Mouse (Mus musculus): Measurements from ENCODE around the gene Rapgef2.
"Not testable (repeated sequence)": the region's sequence is repeated elsewhere in the genome, so short reads cannot be mapped to it uniquely, and the experiment has no call there.

Rapgef2 gene

DNA sequence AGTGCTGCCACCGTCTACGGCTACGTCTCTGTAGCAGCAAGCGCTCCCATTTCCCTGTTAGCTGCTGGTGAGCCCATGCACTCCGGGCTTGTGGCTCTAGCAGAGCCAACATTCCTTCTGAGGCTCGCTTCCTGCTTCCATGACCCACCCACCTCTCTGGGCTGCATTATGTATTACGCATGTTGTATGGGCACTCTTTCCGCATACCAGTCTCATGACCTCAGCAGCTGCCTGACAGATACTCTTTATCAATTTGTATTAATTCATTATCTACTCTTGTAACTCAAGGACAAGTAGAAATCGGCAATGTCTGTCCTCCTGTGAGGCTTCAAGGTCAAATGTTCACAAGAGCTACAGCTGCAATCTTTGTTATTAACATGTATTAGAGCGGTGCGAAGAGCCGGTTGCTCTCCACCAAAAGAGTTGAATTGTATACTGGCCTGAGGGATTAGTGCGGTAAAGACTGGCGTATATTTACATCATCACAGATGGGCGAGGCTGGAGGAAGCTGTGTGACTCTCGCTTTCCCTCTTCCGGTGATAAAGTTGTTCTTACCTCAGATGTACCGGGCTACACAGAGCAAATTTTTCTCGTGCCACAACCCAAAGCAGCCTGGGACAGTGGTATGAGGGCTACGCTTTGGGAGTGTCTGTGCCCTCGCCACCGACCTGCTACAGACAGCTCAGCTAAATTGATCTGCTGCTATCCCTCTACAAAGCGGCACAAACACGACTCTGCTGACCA, 104.9 kb downstream of the Rapgef2 start:
- H3K36me3 ChIP-seq (ENCODE audit: insufficient read depth, low read length): no peaks in the 10 kb centered on the region
- no peaks in the 10 kb centered on the region for H3K27me3 ChIP-seq (ENCODE audit: insufficient read depth, low read length)
- no peaks in the 10 kb centered on the region for H3K9me3 ChIP-seq (ENCODE audit: low read length)
- H3K4me3 ChIP-seq (replicated peaks; ENCODE audit: low read length): no peak overlapping the region
- no peak for TF ChIP-seq CTCF (conservative IDR thresholded peaks at IDR 0.05; ENCODE audit: low read length)
- no peak for TF ChIP-seq POU5F1 (IDR thresholded peaks at IDR 0.05; ENCODE audit: borderline replicate concordance, low read length)
- TF ChIP-seq NANOG (IDR thresholded peaks at IDR 0.05; ENCODE audit: borderline replicate concordance, low read length): no peak
- peaks cover 14% of the 10 kb centered on the region for H3K4me1 ChIP-seq (replicated peaks; ENCODE audit: low read depth, low read length)

DNA sequence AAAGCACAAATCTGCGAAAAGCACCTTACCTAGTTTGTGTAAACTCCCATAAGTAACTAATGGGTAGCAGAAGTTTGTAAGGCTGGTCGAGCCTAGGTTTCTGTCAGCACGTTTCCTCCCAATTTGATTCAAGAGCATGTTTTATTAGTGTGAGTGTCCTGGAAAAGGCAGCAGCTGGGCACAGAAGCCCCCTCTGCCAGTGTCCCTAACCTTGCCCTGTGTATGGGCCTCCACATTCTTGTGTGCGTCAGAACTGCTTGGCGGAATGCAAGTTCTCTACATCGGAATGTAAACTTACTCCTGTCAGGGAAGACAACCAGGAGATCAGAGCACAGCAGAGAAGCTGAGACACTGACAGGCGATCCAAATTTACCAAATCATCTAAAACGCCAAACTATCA, 106.2 kb downstream of the Rapgef2 start:
- no peaks in the 10 kb centered on the region for H3K36me3 ChIP-seq (ENCODE audit: insufficient read depth, low read length)
- no peak overlapping the region for H3K4me3 ChIP-seq (replicated peaks; ENCODE audit: low read length)
- no peaks in the 10 kb centered on the region for H3K9me3 ChIP-seq (ENCODE audit: low read length)
- no peaks in the 10 kb centered on the region for H3K27me3 ChIP-seq (ENCODE audit: insufficient read depth, low read length)
- peaks cover 14% of the 10 kb centered on the region for H3K4me1 ChIP-seq (replicated peaks; ENCODE audit: low read depth, low read length)
- TF ChIP-seq POU5F1 (IDR thresholded peaks at IDR 0.05; ENCODE audit: borderline replicate concordance, low read length) (no peak), NANOG (IDR thresholded peaks at IDR 0.05; ENCODE audit: borderline replicate concordance, low read length) (no peak), CTCF (conservative IDR thresholded peaks at IDR 0.05; ENCODE audit: low read length) (no peak)

DNA sequence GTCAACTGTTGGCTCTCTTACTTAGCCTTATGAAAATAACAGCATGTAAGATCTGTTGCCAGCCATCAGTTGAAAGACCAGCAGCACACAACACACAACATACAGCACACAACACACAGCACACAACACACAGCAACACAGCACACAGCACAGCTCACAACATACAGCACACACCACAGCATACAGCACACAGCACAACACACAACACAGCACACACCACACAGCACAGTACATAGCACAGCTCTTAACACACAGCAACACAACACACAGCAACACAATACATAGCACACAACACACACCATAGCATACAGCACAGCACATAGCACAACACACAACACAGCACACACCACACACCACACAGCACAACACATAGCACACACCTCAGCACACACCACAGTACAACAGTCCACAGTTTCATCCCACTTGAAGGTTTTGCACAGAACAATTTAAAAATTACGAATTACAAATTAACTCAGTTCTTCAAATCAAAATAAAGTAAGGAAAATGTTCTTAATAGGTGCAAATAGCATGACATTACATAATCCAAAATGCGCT, 106.7 kb downstream of the Rapgef2 start:
- Histone ChIP-seq H3K9me3 (ENCODE audit: low read length) (no peaks in the 10 kb centered on the region), H3K4me1 (replicated peaks; ENCODE audit: low read depth, low read length) (peaks cover 14% of the 10 kb centered on the region), H3K27me3 (ENCODE audit: insufficient read depth, low read length) (no peaks in the 10 kb centered on the region), H3K36me3 (ENCODE audit: insufficient read depth, low read length) (no peaks in the 10 kb centered on the region), H3K4me3 (replicated peaks; ENCODE audit: low read length) (no peak overlapping the region)
- no peak for TF ChIP-seq NANOG (IDR thresholded peaks at IDR 0.05; ENCODE audit: borderline replicate concordance, low read length)
- no peak for TF ChIP-seq CTCF (conservative IDR thresholded peaks at IDR 0.05; ENCODE audit: low read length)
- no peak for TF ChIP-seq POU5F1 (IDR thresholded peaks at IDR 0.05; ENCODE audit: borderline replicate concordance, low read length)

DNA sequence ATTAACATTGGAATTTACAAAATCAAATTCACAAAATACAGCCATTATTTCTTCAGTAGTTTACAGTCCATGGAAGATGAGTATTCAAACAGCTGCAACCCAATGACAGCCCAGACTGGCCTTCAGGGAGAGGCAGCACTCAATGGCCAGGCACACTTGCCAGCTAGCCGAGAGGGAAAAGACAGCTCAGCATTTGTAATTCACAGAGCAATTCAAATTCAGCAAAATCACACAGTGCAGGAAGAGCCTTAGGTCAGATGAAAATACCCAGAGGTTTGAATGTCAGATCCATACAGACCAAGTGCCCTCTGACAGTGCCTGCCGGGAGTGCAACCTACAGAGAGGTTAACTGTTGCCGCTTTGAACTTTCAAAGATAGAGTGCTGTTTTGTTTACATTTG, 107.6 kb downstream of the Rapgef2 start:
- TF ChIP-seq CTCF (conservative IDR thresholded peaks at IDR 0.05; ENCODE audit: low read length) (no peak), NANOG (IDR thresholded peaks at IDR 0.05; ENCODE audit: borderline replicate concordance, low read length) (no peak), POU5F1 (IDR thresholded peaks at IDR 0.05; ENCODE audit: borderline replicate concordance, low read length) (no peak)
- Histone ChIP-seq H3K27me3 (ENCODE audit: insufficient read depth, low read length) (no peaks in the 10 kb centered on the region), H3K4me1 (replicated peaks; ENCODE audit: low read depth, low read length) (peaks cover 14% of the 10 kb centered on the region), H3K9me3 (ENCODE audit: low read length) (no peaks in the 10 kb centered on the region), H3K4me3 (replicated peaks; ENCODE audit: low read length) (no peak overlapping the region), H3K36me3 (ENCODE audit: insufficient read depth, low read length) (no peaks in the 10 kb centered on the region)

DNA sequence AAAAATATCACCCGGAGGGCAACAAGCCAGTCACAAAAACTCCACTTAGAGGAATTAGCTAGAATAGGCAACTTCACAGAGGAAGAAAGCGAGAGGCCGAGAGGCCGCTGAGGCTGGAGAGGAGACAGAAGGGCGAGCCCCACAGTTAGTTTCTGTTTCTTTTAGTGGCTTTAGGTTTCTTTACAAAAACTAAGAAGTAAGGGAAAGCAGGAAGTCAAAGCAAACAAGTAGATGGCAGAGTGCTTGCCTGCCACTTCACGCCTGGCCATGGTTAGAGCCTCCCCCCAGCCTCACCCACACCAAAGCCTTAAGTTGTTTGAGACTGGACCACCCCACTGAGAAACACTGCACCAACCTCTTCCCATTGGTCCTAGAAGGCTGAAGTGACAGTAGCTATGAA, 108.2 kb downstream of the Rapgef2 start:
- no peak for TF ChIP-seq POU5F1 (IDR thresholded peaks at IDR 0.05; ENCODE audit: borderline replicate concordance, low read length)
- TF ChIP-seq CTCF (conservative IDR thresholded peaks at IDR 0.05; ENCODE audit: low read length): no peak
- no peak for TF ChIP-seq NANOG (IDR thresholded peaks at IDR 0.05; ENCODE audit: borderline replicate concordance, low read length)
- no peaks in the 10 kb centered on the region for H3K27me3 ChIP-seq (ENCODE audit: insufficient read depth, low read length)
- H3K9me3 ChIP-seq (ENCODE audit: low read length): no peaks in the 10 kb centered on the region
- H3K4me3 ChIP-seq (replicated peaks; ENCODE audit: low read length): no peak overlapping the region
- H3K36me3 ChIP-seq (ENCODE audit: insufficient read depth, low read length): no peaks in the 10 kb centered on the region
- H3K4me1 ChIP-seq (replicated peaks; ENCODE audit: low read depth, low read length): peaks cover 14% of the 10 kb centered on the region

DNA sequence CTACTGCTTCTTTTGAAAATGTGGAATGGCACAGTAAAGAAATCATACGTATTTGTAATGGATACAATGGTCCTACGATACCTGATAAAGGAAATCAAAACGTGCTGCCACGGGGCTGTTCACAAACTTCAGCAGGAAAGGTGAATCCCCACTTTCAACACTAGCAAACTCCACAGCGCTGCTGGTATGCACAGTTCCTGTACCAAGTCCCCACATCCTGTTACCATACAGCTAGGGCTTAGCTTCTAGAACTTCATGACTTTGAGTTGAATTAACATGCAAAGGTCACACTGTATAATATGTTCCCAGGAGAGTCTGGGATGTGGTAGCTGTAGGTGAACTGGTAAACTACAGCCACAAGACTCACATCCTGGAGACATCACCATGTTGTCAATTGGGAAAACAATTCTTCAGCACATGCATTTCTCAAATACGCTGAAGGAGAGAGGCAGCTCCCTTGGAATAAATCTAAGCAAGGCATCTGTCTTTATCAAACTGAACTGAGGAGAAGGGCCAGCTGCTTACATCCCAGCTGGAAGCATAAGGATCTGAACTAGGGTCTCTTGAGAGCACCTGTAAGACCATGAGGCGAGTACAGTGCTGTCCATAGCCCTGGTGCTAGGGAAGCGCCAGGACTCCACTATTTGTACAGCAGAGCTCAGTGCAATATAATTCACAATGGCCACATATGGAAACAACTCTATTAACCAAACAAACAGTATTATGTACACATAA, 109.0 kb downstream of the Rapgef2 start:
- no peaks in the 10 kb centered on the region for H3K9me3 ChIP-seq (ENCODE audit: low read length)
- no peak overlapping the region for H3K4me3 ChIP-seq (replicated peaks; ENCODE audit: low read length)
- TF ChIP-seq NANOG (IDR thresholded peaks at IDR 0.05; ENCODE audit: borderline replicate concordance, low read length) (no peak), POU5F1 (IDR thresholded peaks at IDR 0.05; ENCODE audit: borderline replicate concordance, low read length) (no peak), CTCF (conservative IDR thresholded peaks at IDR 0.05; ENCODE audit: low read length) (no peak)
- H3K4me1 ChIP-seq (replicated peaks; ENCODE audit: low read depth, low read length): peaks cover 14% of the 10 kb centered on the region
- H3K36me3 ChIP-seq (ENCODE audit: insufficient read depth, low read length): 0 out of 2 replicates have a peak, but pooled peaks cover 2% of the 10 kb centered on the region
- no peaks in the 10 kb centered on the region for H3K27me3 ChIP-seq (ENCODE audit: insufficient read depth, low read length)

DNA sequence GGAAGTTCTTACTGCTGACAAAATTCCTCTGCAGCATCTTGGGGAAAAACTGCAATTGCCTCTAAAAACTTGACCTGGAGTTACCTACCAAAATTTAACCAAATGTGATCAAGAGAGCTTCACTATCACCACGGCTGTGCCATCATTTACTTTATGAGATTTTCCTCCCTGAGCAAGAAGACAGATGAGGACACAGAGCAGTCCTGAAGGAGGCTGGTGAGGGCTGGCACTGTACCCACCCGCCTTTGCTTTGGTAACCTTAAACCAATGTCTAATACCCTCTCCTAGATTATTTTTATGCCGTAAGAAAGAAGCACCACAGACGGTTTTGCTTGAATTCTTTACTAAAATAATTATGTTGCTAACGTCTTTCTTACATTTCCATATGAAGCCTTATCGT, 112.1 kb downstream of the Rapgef2 start:
- Histone ChIP-seq H3K4me1 (replicated peaks; ENCODE audit: low read depth, low read length) (0 out of 2 replicates have a peak, but pooled peaks cover 4% of the 10 kb centered on the region), H3K4me3 (replicated peaks; ENCODE audit: low read length) (no peak overlapping the region), H3K9me3 (ENCODE audit: low read length) (no peaks in the 10 kb centered on the region), H3K27me3 (ENCODE audit: insufficient read depth, low read length) (no peaks in the 10 kb centered on the region), H3K36me3 (ENCODE audit: insufficient read depth, low read length) (0 out of 2 replicates have a peak, but pooled peaks cover 2% of the 10 kb centered on the region)
- TF ChIP-seq NANOG (IDR thresholded peaks at IDR 0.05; ENCODE audit: borderline replicate concordance, low read length) (no peak), CTCF (conservative IDR thresholded peaks at IDR 0.05; ENCODE audit: low read length) (no peak), POU5F1 (IDR thresholded peaks at IDR 0.05; ENCODE audit: borderline replicate concordance, low read length) (no peak)

DNA sequence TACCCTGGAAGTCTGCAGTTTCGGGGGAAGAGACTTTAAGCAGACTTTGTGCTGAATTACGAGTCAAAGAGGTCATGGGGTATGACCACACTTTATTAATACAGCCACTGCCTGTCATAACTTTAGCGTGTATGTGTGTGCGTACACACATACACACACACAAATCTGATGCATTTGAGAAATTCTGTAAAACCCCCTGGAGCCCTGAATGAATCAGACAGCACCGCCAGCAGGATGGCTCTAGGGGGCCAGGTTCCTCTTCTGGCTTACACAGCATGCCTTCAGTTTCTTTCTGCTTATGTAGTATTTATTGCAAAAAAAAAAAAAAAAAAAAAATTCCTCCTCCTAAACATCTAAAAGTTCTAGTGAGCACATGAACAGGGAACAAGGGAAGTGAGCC, 113.0 kb downstream of the Rapgef2 start:
- Histone ChIP-seq H3K36me3 (ENCODE audit: insufficient read depth, low read length) (0 out of 2 replicates have a peak, but pooled peaks cover 2% of the 10 kb centered on the region), H3K9me3 (ENCODE audit: low read length) (no peaks in the 10 kb centered on the region), H3K4me1 (replicated peaks; ENCODE audit: low read depth, low read length) (no peaks in the 10 kb centered on the region), H3K4me3 (replicated peaks; ENCODE audit: low read length) (no peak overlapping the region), H3K27me3 (ENCODE audit: insufficient read depth, low read length) (no peaks in the 10 kb centered on the region)
- TF ChIP-seq POU5F1 (IDR thresholded peaks at IDR 0.05; ENCODE audit: borderline replicate concordance, low read length): no peak
- no peak for TF ChIP-seq NANOG (IDR thresholded peaks at IDR 0.05; ENCODE audit: borderline replicate concordance, low read length)
- no peak for TF ChIP-seq CTCF (conservative IDR thresholded peaks at IDR 0.05; ENCODE audit: low read length)

DNA sequence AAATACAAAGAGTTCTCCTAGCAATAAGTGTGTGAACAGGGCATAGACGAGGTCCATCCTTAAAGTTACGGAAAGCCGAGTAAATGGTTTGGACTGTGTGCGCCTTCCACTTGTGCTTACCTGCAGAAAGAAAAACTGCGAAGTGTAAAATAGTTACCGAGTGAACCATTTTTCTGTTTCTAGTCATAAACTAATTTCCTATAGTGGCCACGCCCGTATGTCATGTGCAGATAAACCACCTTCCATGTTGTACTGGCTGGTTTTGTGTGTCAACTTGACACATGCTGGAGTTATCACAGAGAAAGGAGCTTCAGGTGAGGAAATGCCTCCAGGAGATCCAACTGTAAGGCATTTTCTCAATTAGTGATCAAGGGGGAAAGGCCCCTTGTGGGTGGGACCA, 115.2 kb downstream of the Rapgef2 start:
- H3K4me3 ChIP-seq (replicated peaks; ENCODE audit: low read length); H3K27me3 ChIP-seq (ENCODE audit: insufficient read depth, low read length): not testable (repeated sequence)

More for the DNA sequence above, 115.2 kb downstream of the Rapgef2 start:
- not testable (repeated sequence) for H3K36me3 ChIP-seq (ENCODE audit: insufficient read depth, low read length); H3K9me3 ChIP-seq (ENCODE audit: low read length); H3K4me1 ChIP-seq (replicated peaks; ENCODE audit: low read depth, low read length)

All from E14TG2a.4 (cell line).